Mouse (Mus musculus): ENCODE data around the gene BC030867. TPM values are rescaled to one million over a fixed set of nuclear protein-coding genes. Genes with fewer than 3 reads are reported as not detected.

BC030867 gene
- polyA plus RNA-seq, 1 experiment from 2014 or later, result 25.8 TPM

DNA sequence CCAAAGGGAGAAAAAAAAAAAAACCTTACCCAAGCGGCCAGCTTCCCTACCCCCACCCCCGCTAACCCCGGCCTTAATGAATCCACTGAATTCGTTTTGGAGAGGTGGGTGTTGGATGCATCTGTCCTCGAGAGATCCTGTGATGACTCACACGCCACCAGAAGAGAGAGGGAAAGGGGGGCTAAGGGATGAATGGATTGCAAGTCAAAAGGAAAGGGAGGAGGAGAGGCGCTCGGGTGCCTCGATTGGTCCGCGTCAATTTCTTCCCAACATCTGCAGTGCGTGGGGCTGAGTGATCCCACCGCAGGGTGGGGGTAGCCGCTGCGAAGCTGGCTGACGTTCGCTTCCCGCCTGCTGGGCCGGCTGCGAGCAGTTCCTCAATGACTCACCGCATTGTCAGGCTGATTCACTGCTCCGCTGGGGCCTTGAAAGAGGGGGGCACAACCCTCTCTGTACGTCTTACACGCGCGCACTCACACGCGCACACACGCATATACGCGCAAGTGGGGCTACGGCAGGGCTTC lies 3.7 kb upstream of the BC030867 start:
- peak overlapping the region; percentile 54 for H3K4me3 ChIP-seq
- 3% methylated on average over 32 of the region's 32 CpGs for WGBS
- no peaks in the 10 kb centered on the region for H3K36me3 ChIP-seq
- H3K27me3 ChIP-seq (ENCODE audit: low read depth, poor library complexity, severe bottlenecking), result peaks cover 13% of the 10 kb centered on the region
- peaks cover 33% of the 10 kb centered on the region for H3K4me1 ChIP-seq
- peaks cover 4% of the 10 kb centered on the region; the same call in 1 of the 2 replicates for H3K9me3 ChIP-seq (replicated peaks)
- DNase-seq (ENCODE audit: low spot score), result peak; percentile 59
- H3K27ac ChIP-seq (replicated peaks), result peak overlapping the region; percentile 81

GRCm38 (mm10) chr11:102245581-102246272 lies 3.0 kb upstream of the BC030867 start:
- Histone ChIP-seq H3K9me3 (replicated peaks) (peaks cover 4% of the 10 kb centered on the region; the same call in 1 of the 2 replicates), H3K27ac (replicated peaks) (peak overlapping the region; percentile 81), H3K27me3 (ENCODE audit: low read depth, poor library complexity, severe bottlenecking) (peaks cover 13% of the 10 kb centered on the region), H3K4me1 (peaks cover 33% of the 10 kb centered on the region), H3K36me3 (peaks cover 3% of the 10 kb centered on the region), H3K4me3 (peak overlapping the region; percentile 54)
- no peak for DNase-seq (ENCODE audit: low spot score)
- WGBS, result 67% methylated on average over 14 of the region's 14 CpGs

GRCm38 (mm10) chr11:102246273-102246635 lies 2.4 kb upstream of the BC030867 start:
- Histone ChIP-seq H3K27me3 (ENCODE audit: low read depth, poor library complexity, severe bottlenecking) (peaks cover 13% of the 10 kb centered on the region), H3K4me1 (peaks cover 33% of the 10 kb centered on the region), H3K36me3 (peaks cover 8% of the 10 kb centered on the region), H3K4me3 (no peak overlapping the region), H3K9me3 (replicated peaks) (peaks cover 4% of the 10 kb centered on the region; the same call in 1 of the 2 replicates), H3K27ac (replicated peaks) (no peak overlapping the region)
- no peak for DNase-seq (ENCODE audit: low spot score)
- WGBS, result 93% methylated on average over 6 of the region's 6 CpGs

DNA sequence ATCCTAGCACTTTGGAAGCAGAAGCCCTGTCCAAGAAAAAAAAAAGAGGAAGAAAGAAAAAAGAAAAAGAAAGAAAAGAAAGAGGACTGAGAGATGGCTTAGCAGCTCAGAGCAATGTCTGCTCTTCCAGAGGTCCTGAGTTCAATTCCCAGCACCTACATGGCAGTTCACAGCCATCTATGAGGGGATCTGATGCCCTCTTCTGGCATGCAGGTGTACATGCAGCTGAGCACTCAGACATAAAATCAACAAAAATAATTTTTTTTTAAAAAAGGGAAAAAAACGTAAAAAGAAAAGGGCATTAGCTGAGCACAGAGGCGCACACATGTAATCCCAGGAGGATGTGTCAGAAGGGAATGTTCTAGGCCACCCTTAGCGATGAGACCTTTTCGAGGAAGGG lies 1.8 kb upstream of the BC030867 start:
- 86% methylated on average over 4 of the region's 4 CpGs for WGBS
- Histone ChIP-seq H3K27ac (replicated peaks) (no peak overlapping the region), H3K9me3 (replicated peaks) (peaks cover 3% of the 10 kb centered on the region; the same call in 1 of the 2 replicates), H3K36me3 (peaks cover 14% of the 10 kb centered on the region), H3K27me3 (ENCODE audit: low read depth, poor library complexity, severe bottlenecking) (peaks cover 13% of the 10 kb centered on the region), H3K4me1 (peaks cover 33% of the 10 kb centered on the region), H3K4me3 (no peak overlapping the region)
- no peak for DNase-seq (ENCODE audit: low spot score)

DNA sequence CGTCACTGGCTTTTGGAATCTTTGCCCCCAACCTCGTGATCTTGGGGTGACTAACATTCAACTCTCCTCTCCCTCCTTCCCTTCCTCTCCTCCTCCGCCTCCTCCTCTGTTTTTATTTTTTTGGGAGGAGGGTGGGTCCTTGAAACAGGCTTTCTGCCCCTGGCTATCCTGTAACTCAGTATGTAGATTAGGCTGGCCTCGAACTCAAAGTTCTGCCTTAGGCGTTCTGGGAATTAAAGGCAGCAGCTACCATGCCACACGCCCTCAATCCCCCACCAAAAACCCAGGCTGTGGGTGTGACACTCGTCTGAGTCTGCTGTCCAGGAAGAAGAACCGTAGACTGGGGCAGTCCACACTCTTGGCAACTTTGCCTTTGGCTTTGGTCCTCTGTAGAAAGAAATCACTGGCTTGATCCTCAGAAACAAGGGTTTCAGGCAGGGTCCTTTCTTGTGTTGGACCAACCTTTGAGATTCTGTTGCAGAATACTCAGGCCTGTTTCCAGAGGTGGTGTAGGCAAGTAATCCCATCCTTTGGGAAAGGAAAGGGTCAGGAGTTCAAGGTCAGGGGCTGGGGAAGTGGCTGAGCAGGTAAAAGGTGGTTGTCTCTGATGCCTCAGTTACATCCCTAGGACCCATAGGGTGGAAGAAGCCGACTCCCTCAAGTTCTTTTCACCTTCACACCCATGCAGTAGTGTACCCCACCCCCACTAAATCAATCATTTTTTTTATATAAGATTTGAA lies 839 bp downstream of the BC030867 start:
- no peaks in the 10 kb centered on the region for H3K9me3 ChIP-seq (replicated peaks)
- H3K36me3 ChIP-seq, result peaks cover 37% of the 10 kb centered on the region
- H3K4me3 ChIP-seq, result peak overlapping the region; percentile 86
- DNase-seq (ENCODE audit: low spot score), result no peak
- peaks cover 9% of the 10 kb centered on the region for H3K27me3 ChIP-seq (ENCODE audit: low read depth, poor library complexity, severe bottlenecking)
- H3K4me1 ChIP-seq, result peaks cover 31% of the 10 kb centered on the region
- H3K27ac ChIP-seq (replicated peaks), result peak overlapping the region; percentile 87
- 15% methylated on average over 9 of the region's 9 CpGs for WGBS

- 35% methylated on average over 9 of the region's 9 CpGs for WGBS
- DNase-seq (ENCODE audit: low spot score), result peak; percentile 50
- Histone ChIP-seq H3K4me3 (peak overlapping the region; percentile 14; the same call in 1 of the 2 replicates), H3K9me3 (replicated peaks) (no peaks in the 10 kb centered on the region), H3K4me1 (peaks cover 17% of the 10 kb centered on the region), H3K27ac (replicated peaks) (peak overlapping the region; percentile 34), H3K36me3 (peaks cover 93% of the 10 kb centered on the region), H3K27me3 (ENCODE audit: low read depth, poor library complexity, severe bottlenecking) (no peaks in the 10 kb centered on the region)
These were observed 8.8 kb downstream of the BC030867 start for GRCm38 (mm10) chr11:102257514-102257913.

DNA sequence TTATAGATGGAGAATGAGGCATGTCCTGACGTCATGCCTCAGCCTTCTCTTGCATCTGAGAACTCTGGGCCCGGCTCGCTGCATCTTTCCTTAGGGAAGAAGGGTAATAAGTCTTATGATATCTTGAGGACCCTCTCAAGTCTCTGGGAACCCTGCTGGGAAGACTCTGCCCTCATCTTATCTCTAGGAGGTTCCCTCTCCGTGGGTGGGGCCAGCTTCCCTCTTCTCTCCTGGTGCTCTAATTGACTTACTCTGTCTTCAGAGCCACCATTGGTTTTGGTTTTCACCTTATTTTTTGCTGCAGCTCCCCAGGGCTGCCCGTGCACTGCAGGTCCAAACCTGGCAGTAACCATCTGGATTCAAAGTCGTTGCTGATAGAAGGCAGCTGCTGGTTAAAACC lies 9.4 kb downstream of the BC030867 start:
- no peak for DNase-seq (ENCODE audit: low spot score)
- Histone ChIP-seq H3K9me3 (replicated peaks) (no peaks in the 10 kb centered on the region), H3K27ac (replicated peaks) (no peak overlapping the region), H3K36me3 (peaks cover 92% of the 10 kb centered on the region), H3K27me3 (ENCODE audit: low read depth, poor library complexity, severe bottlenecking) (no peaks in the 10 kb centered on the region), H3K4me3 (no peak overlapping the region), H3K4me1 (peaks cover 17% of the 10 kb centered on the region)
- 82% methylated on average over 6 of the region's 6 CpGs for WGBS

DNA sequence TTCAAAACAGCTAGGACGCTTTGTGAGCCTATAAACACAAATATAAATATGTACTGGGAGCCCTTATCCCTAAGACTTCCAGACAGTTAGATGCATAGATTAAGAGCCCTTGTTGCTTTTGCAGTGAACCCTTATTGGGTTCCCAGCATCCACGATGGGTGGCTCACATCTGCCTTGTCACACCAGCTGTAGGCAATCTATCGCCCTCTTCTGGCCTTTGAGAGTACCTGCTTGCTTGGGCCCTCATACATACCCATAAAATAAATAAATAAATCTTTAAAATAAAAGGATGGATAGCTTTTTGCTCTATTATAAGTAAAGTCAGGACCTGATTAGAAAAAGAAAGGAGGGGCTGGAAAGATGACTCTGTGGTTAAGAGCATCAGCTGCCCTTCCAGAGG lies 9.8 kb downstream of the BC030867 start:
- Histone ChIP-seq H3K36me3 (peaks cover 94% of the 10 kb centered on the region), H3K27me3 (ENCODE audit: low read depth, poor library complexity, severe bottlenecking) (no peaks in the 10 kb centered on the region), H3K4me3 (no peak overlapping the region), H3K4me1 (peaks cover 17% of the 10 kb centered on the region), H3K9me3 (replicated peaks) (no peaks in the 10 kb centered on the region), H3K27ac (replicated peaks) (no peak overlapping the region)
- 88% methylated on average over 3 of the region's 3 CpGs for WGBS
- DNase-seq (ENCODE audit: low spot score), result no peak

DNA sequence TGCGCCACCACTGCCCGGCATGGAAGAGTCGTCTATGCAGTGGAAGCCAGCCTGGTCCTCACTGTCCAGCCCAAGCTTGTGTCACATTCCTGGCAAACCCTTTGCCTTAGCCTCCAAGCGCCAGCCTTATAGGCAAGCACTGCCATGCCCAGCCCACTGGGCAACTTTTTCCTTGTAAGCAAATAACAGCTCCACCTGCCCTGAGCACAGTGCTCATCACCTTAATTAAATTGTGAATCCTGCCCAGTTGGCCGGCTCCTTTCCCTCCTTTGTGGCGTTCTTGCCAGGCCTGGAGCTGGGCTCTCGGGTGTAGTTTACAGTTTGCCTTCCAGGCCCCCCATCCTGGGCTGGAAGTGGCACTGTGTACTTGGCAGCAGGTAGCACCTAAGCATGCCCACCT lies 14.5 kb downstream of the BC030867 start:
- H3K27ac ChIP-seq (replicated peaks), result no peak overlapping the region
- H3K4me1 ChIP-seq, result peaks cover 17% of the 10 kb centered on the region
- 91% methylated on average over 7 of the region's 7 CpGs for WGBS
- no peak for DNase-seq (ENCODE audit: low spot score)
- H3K27me3 ChIP-seq (ENCODE audit: low read depth, poor library complexity, severe bottlenecking), result no peaks in the 10 kb centered on the region
- peaks cover 71% of the 10 kb centered on the region for H3K36me3 ChIP-seq
- H3K9me3 ChIP-seq (replicated peaks), result no peaks in the 10 kb centered on the region
- H3K4me3 ChIP-seq, result no peak overlapping the region

DNA sequence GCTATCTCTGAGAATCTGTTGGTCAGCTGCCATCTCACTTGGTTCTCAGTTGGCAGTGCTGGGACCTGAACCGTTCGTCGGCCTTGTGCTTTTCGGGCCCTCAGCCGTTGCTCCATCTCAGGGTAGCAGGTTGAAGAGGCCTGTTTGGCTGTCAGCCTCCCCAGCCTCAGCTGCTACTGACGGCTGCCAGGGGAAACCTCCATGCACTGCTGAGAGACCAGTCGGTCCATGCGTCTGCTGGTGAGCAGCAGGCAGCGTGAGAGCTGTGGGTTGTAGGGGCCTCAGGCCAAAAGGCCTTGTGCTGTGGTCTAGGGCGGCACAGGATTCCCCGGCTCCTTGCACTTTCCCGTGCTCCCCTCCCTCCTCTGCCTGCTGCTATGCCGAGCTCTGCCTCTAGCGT lies 17.1 kb downstream of the BC030867 start:
- peak overlapping the region; percentile 0 for H3K27ac ChIP-seq (replicated peaks)
- peaks cover 17% of the 10 kb centered on the region for H3K4me1 ChIP-seq
- H3K36me3 ChIP-seq, result peaks cover 46% of the 10 kb centered on the region
- H3K4me3 ChIP-seq, result no peak overlapping the region
- no peaks in the 10 kb centered on the region for H3K9me3 ChIP-seq (replicated peaks)
- DNase-seq (ENCODE audit: low spot score), result no peak
- 67% methylated on average over 14 of the region's 14 CpGs for WGBS
- no peaks in the 10 kb centered on the region for H3K27me3 ChIP-seq (ENCODE audit: low read depth, poor library complexity, severe bottlenecking)

GRCm38 (mm10) chr11:102266631-102267355 lies 18.1 kb downstream of the BC030867 start:
- H3K4me3 ChIP-seq, result no peak overlapping the region
- H3K36me3 ChIP-seq, result peaks cover 37% of the 10 kb centered on the region
- no peaks in the 10 kb centered on the region for H3K9me3 ChIP-seq (replicated peaks)
- WGBS, result 89% methylated on average over 8 of the region's 8 CpGs
- H3K4me1 ChIP-seq, result peaks cover 17% of the 10 kb centered on the region
- DNase-seq (ENCODE audit: low spot score), result no peak
- peak overlapping the region; percentile 0 for H3K27ac ChIP-seq (replicated peaks)
- H3K27me3 ChIP-seq (ENCODE audit: low read depth, poor library complexity, severe bottlenecking), result no peaks in the 10 kb centered on the region

- no peaks in the 10 kb centered on the region for H3K9me3 ChIP-seq (replicated peaks)
- H3K4me3 ChIP-seq, result no peak overlapping the region
- H3K27me3 ChIP-seq (ENCODE audit: low read depth, poor library complexity, severe bottlenecking), result no peaks in the 10 kb centered on the region; the same call in 1 of the 2 replicates
- DNase-seq (ENCODE audit: low spot score), result peak; percentile 73
- 12% methylated on average over 11 of the region's 11 CpGs for WGBS
- H3K36me3 ChIP-seq, result peaks cover 31% of the 10 kb centered on the region
- H3K27ac ChIP-seq (replicated peaks), result no peak overlapping the region; the same call in 1 of the 2 replicates
- H3K4me1 ChIP-seq, result peaks cover 17% of the 10 kb centered on the region
These were observed 18.8 kb downstream of the BC030867 start for GRCm38 (mm10) chr11:102267480-102267879.

All from midbrain, embryonic 10.5 days (tissue).